Mouse (Mus musculus): Measurements from ENCODE around the gene Trim46. TPM values are rescaled to one million over a fixed set of nuclear protein-coding genes. Genes with fewer than 3 reads are reported as not detected.

Trim46 gene
- polyA plus RNA-seq, 1 experiment: 2.8 TPM

DNA sequence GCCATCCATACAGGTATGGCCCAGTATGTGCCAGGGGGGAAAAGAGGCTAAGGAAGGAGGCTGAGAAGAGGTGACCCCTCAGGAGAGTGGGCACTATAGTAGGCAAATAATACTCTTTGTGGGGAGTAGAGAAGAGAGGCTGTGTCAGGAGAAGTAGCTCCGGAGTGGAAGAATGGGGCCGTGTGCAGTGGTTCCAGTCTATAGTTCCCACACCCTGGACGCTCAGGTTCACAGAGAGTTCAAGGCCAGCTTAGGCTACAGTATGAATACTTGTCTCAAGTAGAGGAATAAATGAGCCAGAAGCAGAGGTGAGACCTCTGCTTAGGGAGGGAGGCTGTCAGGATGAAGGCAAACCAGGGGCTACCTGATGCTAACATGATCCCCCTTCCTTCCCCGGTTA lies 16.8 kb downstream of the Trim46 start:
- TF ChIP-seq GATA1 (IDR thresholded peaks at IDR 0.05; ENCODE audit: low read length): no peak

GRCm38 (mm10) chr3:89228836-89229235 lies 17.3 kb downstream of the Trim46 start, which contains the start of gene Muc1:
Gene Muc1 (plus strand): TSS chr3:89229057.
- TF ChIP-seq GATA1 (IDR thresholded peaks at IDR 0.05; ENCODE audit: low read length): no peak

GRCm38 (mm10) chr3:89228180-89228549 lies 17.9 kb downstream of the Trim46 start:
- no peak for TF ChIP-seq GATA1 (IDR thresholded peaks at IDR 0.05; ENCODE audit: low read length)

- no peak for TF ChIP-seq GATA1 (IDR thresholded peaks at IDR 0.05; ENCODE audit: low read length)
These were observed 18.6 kb downstream of the Trim46 start for GRCm38 (mm10) chr3:89227307-89228179.

DNA sequence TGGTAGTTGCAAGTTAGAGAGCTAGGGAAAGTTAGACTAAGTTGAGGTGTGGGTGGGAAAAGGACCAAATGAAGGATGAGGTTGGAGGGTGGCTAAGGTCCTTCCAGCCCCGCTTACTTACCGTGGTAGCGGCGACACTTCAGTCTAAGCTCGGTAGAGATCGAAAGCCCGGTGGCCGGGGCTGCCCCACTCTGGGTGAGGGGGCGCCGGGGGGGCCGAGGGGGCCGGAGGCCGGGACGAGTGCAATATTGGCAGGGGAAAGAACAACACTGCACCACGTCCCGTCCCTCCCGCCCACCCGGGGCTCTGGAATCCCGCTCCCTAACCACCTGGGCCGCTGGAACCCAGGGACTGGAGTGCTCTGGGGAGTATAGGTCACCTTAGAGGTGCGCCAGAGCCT lies 19.2 kb downstream of the Trim46 start, which contains the start of gene Mtx1:
Gene Mtx1, minus strand, starts transcription at position 189 of the 400 bp plus-strand sequence.
- no peak for TF ChIP-seq GATA1 (IDR thresholded peaks at IDR 0.05; ENCODE audit: low read length)

DNA sequence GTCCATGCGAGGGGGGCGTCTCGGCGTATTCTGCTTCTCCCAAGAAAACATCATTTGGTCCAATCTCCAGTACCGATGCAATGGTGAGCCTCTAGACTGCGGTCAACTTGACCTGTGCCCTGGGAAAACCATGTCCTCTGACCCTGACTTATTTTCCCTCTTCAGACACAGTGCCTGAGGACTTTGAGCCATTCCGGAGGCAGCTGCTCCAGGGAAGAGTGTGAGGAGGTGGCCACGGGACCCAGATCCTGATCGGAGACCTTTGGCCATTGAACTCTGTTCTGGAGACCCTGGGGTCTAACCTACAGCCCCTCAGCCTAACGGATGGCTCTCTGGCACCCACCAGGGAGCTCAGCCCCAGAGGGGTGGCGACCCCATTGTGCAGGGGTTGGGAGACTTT lies 19.7 kb downstream of the Trim46 start:
- no peak for TF ChIP-seq GATA1 (IDR thresholded peaks at IDR 0.05; ENCODE audit: low read length)

DNA sequence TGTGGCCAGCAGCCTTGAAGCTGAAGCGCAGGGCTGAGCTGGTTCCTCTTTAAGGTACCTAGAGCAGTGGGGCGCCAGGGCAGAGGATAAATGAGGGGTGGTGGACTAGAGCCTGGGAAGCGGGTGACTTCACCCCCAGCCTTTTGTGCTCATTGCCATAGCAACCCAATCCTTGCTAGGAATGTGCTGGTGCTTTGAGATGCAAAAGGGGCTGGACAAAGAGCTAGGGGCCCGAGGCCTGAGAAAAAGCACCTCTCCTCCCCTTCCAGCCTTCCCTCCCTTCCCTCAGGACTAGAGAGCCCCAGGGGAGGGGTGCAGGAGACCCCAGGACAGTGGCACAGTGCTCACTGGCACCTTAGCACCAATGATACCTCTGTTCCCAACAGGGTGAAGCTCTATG lies 20.2 kb downstream of the Trim46 start:
- no peak for TF ChIP-seq GATA1 (IDR thresholded peaks at IDR 0.05; ENCODE audit: low read length)

DNA sequence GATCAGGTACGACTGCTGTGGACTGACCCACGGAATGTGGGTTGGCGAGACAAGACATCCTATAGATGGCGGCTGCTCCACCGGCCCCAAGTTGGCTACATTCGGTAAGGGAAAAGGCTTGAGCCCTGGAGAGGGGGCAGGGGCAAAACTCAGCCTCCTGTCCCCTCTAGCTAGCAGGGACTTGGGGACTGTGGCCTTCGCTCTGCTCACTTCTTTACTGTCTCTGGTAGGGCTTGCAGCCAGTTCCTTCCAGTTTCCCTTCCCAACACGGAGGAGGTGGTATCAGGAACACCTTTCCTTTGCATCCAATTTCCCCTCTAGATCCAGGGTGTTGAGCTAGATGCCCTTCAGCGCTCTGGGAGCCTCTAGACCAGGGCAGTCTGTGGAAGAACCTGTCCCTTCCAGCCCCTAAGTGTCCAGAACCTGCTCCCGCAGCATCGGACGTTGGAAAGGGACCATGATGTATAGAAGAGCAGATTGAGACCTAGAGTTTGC lies 20.7 kb downstream of the Trim46 start:
- no peak for TF ChIP-seq GATA1 (IDR thresholded peaks at IDR 0.05; ENCODE audit: low read length)

DNA sequence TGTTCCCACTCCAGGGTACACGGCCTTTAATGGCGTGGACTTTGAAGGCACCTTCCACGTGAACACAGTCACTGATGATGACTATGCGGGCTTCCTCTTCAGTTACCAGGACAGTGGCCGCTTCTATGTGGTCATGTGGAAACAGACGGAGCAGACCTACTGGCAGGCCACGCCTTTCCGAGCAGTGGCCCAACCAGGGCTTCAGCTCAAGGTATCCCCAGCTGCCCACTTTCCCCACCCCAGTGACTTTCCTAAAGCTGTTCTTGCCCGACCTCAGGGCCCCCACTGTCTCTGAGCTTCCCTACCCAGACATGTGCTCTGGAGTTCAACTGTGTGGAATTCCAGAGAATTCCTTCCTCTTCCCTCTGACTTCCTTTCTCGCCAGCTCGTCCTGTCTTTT lies 21.3 kb downstream of the Trim46 start:
- TF ChIP-seq GATA1 (IDR thresholded peaks at IDR 0.05; ENCODE audit: low read length): no peak

DNA sequence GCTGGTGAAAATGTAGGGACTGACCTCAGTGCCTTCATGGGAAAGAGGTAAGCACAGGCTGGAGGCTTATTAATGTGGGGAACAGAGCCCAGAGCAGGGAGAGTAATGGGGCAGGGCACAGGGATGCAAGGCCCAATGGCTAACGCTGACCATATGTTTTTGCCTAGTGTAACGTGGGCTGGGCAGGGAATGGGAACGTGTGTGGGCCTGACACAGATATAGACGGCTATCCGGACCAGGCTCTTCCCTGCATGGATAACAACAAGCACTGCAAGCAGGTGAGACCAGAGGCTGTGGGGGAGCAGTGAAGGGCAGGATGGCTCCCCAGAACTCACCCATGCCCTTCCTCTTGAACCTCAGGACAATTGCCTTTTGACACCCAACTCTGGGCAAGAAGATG lies 24.9 kb downstream of the Trim46 start:
- TF ChIP-seq GATA1 (IDR thresholded peaks at IDR 0.05; ENCODE audit: low read length): no peak

- no peak for TF ChIP-seq GATA1 (IDR thresholded peaks at IDR 0.05; ENCODE audit: low read length)
These were observed 26.6 kb downstream of the Trim46 start for GRCm38 (mm10) chr3:89219546-89219945.

GRCm38 (mm10) chr3:89218271-89218670 lies 27.8 kb downstream of the Trim46 start:
- TF ChIP-seq GATA1 (IDR thresholded peaks at IDR 0.05; ENCODE audit: low read length): no peak

GRCm38 (mm10) chr3:89215853-89216252 lies 30.3 kb downstream of the Trim46 start:
- TF ChIP-seq GATA1 (IDR thresholded peaks at IDR 0.05; ENCODE audit: low read length): no peak

GRCm38 (mm10) chr3:89214681-89215411 lies 31.3 kb downstream of the Trim46 start, which contains the start of gene Thbs3:
Gene Thbs3 (plus strand): TSS chr3:89215180.
- no peak for TF ChIP-seq GATA1 (IDR thresholded peaks at IDR 0.05; ENCODE audit: low read length)

DNA sequence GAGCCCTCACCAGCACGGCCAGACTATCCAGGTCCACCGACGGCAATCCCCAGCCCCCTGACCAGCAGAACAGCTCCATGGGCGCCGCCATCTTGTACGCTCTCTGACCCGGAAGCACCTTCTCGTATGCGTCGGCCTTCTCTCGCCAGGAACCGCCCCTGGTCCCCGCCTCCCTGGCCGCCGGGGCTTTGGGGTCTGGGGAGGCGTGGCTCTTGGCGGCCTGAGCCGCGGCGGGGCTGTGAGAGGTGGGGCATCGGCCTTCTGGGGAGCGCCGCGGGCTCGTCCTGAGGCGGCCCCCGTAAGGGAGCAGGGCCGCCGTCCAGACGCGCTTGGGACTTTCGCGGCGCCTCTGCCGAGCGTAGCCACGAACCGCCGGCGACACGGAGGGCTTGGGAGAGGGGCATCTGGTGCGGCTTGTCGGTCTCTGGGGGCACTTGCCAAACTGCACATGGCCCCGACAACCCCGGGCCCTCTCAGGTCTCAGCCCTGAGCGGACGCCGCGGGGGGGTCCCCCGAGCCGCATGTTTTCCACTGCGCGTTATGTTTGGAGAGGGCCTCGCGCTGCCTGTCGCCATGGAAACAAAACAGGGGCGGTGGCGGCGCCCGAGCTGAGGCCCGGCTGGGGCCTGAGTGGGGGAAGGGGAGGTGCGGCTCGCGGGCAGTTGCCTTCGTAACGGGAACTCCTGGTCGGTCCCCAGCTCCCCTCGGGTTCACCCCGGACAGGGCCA lies 32.1 kb downstream of the Trim46 start:
- TF ChIP-seq GATA1 (IDR thresholded peaks at IDR 0.05; ENCODE audit: low read length): no peak

GRCm38 (mm10) chr3:89210731-89211130 lies 35.4 kb downstream of the Trim46 start:
- no peak for TF ChIP-seq GATA1 (IDR thresholded peaks at IDR 0.05; ENCODE audit: low read length)
